Mouse (Mus musculus) myocyte (in vitro differentiated cells): Measurements from ENCODE around the gene Col17a1.

ENCODE experiments used
- CEBPB ChIP-seq: IDR thresholded peaks from 2 replicates; pipeline ENCODE4 v1.6.1; 2011; ENCODE audit warnings: mild to moderate bottlenecking, moderate library complexity; ENCODE audit not compliant: poor library complexity, insufficient read depth, severe bottlenecking
- MAX ChIP-seq: IDR thresholded peaks from one replicate; pipeline ENCODE4 v1.6.1; 2011; ENCODE audit warnings: low read depth, mild to moderate bottlenecking, control low read depth
- POLR2A ChIP-seq: IDR thresholded peaks from one replicate; pipeline ENCODE4 v1.6.1; 2011; ENCODE audit warnings: low read depth, mild to moderate bottlenecking, control low read depth, moderate library complexity; ENCODE audit not compliant: insufficient read length
- POLR2AphosphoS2 ChIP-seq: IDR thresholded peaks from one replicate; pipeline ENCODE4 v1.6.1; 2011; ENCODE audit warnings: low read depth, control low read depth; ENCODE audit not compliant: insufficient read length
- SRF ChIP-seq: IDR thresholded peaks from one replicate; pipeline ENCODE4 v1.6.1; 2011; ENCODE audit warnings: low read depth; ENCODE audit not compliant: control insufficient read depth, insufficient read length
- TCF12 ChIP-seq: IDR thresholded peaks from one replicate; pipeline ENCODE4 v1.6.1; 2011; ENCODE audit warnings: mild to moderate bottlenecking, control low read depth; ENCODE audit not compliant: poor library complexity, insufficient read depth, severe bottlenecking
- TCF3 ChIP-seq: IDR thresholded peaks from one replicate; pipeline ENCODE4 v1.6.1; 2011; ENCODE audit warnings: low read depth, control low read depth; ENCODE audit not compliant: insufficient read length
- USF1 ChIP-seq: IDR thresholded peaks from one replicate; pipeline ENCODE4 v1.6.1; 2011; ENCODE audit warnings: low read depth, mild to moderate bottlenecking, control low read depth, moderate library complexity

- TF ChIP-seq POLR2A = no peak
- no peak for TF ChIP-seq MAX
- no peak for TF ChIP-seq POLR2AphosphoS2
- TF ChIP-seq TCF3 = no peak
- no peak for TF ChIP-seq CEBPB
- TF ChIP-seq SRF = no peak
- no peak for TF ChIP-seq USF1
- TF ChIP-seq TCF12 = no peak
These were observed 13.2 kb downstream of the Col17a1 start for GRCm38 (mm10) chr19:47678675-47679074.
